In the genomic region with DNA sequence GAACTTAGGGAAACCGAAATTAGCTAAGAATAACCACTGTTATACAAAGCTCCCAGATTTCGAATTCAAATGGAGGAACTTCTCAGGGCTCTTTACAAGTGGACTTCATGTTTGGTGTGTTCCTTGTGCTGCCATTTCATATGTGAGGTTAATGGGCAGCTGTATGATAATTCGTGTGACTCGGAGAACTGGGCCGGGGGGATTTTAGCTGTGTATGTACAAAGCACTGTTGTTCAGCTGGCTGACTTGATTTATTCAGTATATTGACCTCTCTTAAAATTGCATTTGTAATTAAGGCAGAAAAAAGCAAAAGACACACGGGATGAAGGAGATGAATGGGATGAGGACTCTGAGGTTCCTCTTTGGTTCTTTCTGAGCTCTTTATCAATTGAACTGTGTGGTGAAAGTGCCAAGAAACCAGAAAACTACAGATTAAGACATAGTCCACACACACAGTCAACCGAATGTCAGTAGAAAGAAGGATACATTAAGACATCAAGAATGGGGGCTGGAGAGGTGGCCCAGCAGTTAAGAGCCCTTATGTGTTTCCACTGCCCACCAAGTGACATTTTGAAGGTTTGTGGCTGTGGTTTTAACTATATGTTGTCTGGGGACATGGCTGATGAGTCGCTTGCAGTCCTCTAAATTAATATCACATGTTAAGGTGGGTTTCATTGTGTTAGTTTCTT, we compare ENCODE assay signal across 20 mouse cellular contexts.
DNase-seq lines count a peak whose midpoint lies in the region; ATAC-seq lines count a peak whose summit lies in the region.
"Had no signal": no experiment of that assay in that cellular context is flagged by ENCODE, and none has a peak within 500 bp of the region (broad histone marks: within the 10 kb centered on the region; RNA-seq: fewer than 3 reads in every experiment).

No protein-coding gene starts in this region.

- no peaks in the 10 kb centered on the region for H3K9me3 ChIP-seq in forebrain, embryonic 13.5 days (replicated peaks)
- H3K9me3 ChIP-seq in forebrain, embryonic 11.5 days (ENCODE audit: control insufficient read depth, low read length): no peaks in the 10 kb centered on the region
- no peaks in the 10 kb centered on the region for H3K9me3 ChIP-seq in midbrain, embryonic 10.5 days (replicated peaks)
- no peaks in the 10 kb centered on the region for H3K9me3 ChIP-seq in midbrain, embryonic 16.5 days (replicated peaks; ENCODE audit: control insufficient read depth, low read length, poor library complexity, severe bottlenecking)
- H3K9me3 ChIP-seq in neural tube, embryonic 12.5 days: no peaks in the 10 kb centered on the region
- H3K9me3 ChIP-seq in neural tube, embryonic 15.5 days (replicated peaks): no peaks in the 10 kb centered on the region
- H3K9me3 ChIP-seq: embryonic facial prominence, embryonic 13.5 days; heart, embryonic 10.5 days had no signal

- no peaks in the 10 kb centered on the region for H3K36me3 ChIP-seq in forebrain, embryonic 13.5 days (ENCODE audit: poor library complexity, severe bottlenecking)
- H3K36me3 ChIP-seq in forebrain, embryonic 11.5 days (ENCODE audit: control insufficient read depth, insufficient read depth, low read length): no peaks in the 10 kb centered on the region
- H3K36me3 ChIP-seq in midbrain, embryonic 10.5 days: no peaks in the 10 kb centered on the region
- H3K36me3 ChIP-seq in midbrain, embryonic 16.5 days (ENCODE audit: control insufficient read depth, insufficient read depth, low read length): no peaks in the 10 kb centered on the region
- H3K36me3 ChIP-seq in neural tube, embryonic 12.5 days: no peaks in the 10 kb centered on the region
- H3K36me3 ChIP-seq in neural tube, embryonic 15.5 days: no peaks in the 10 kb centered on the region
- H3K36me3 ChIP-seq: heart, embryonic 10.5 days had no signal

- no peak overlapping the region for H3K9ac ChIP-seq in forebrain, embryonic 13.5 days
- no peak overlapping the region for H3K9ac ChIP-seq in forebrain, embryonic 11.5 days (ENCODE audit: low read length)
- H3K9ac ChIP-seq in midbrain, embryonic 16.5 days (ENCODE audit: low read depth, low read length): no peak overlapping the region
- H3K9ac ChIP-seq in neural tube, embryonic 12.5 days: no peak overlapping the region
- H3K9ac ChIP-seq in neural tube, embryonic 15.5 days (replicated peaks): no peak overlapping the region
- H3K9ac ChIP-seq: embryonic facial prominence, embryonic 13.5 days had no signal

- no peak overlapping the region for H3K4me2 ChIP-seq in forebrain, embryonic 13.5 days
- H3K4me2 ChIP-seq in forebrain, embryonic 11.5 days (ENCODE audit: low read depth, low read length, severe bottlenecking): no peak overlapping the region
- no peak overlapping the region for H3K4me2 ChIP-seq in midbrain, embryonic 16.5 days (ENCODE audit: low read length)
- no peak overlapping the region for H3K4me2 ChIP-seq in neural tube, embryonic 12.5 days (replicated peaks)
- H3K4me2 ChIP-seq in neural tube, embryonic 15.5 days: no peak overlapping the region
- H3K4me2 ChIP-seq: embryonic facial prominence, embryonic 13.5 days had no signal

- 0 out of 2 replicates have a peak overlapping the region, but pooled peaks have one; percentile 1 for H3K27ac ChIP-seq in forebrain, embryonic 13.5 days
- no peak overlapping the region for H3K27ac ChIP-seq in forebrain, embryonic 11.5 days (ENCODE audit: low read depth, low read length)
- peak overlapping the region; percentile 49; the same call in 1 of the 2 replicates for H3K27ac ChIP-seq in midbrain, embryonic 10.5 days (replicated peaks)
- H3K27ac ChIP-seq in midbrain, embryonic 16.5 days (ENCODE audit: low read length): no peak overlapping the region
- no peak overlapping the region for H3K27ac ChIP-seq in neural tube, embryonic 12.5 days
- H3K27ac ChIP-seq in neural tube, embryonic 15.5 days (replicated peaks): no peak overlapping the region
- H3K27ac ChIP-seq: embryonic facial prominence, embryonic 13.5 days; heart, embryonic 10.5 days had no signal

- H3K27me3 ChIP-seq in forebrain, embryonic 13.5 days: no peaks in the 10 kb centered on the region
- H3K27me3 ChIP-seq in forebrain, embryonic 11.5 days (ENCODE audit: control insufficient read depth, insufficient read depth, low read length): no peaks in the 10 kb centered on the region
- no peaks in the 10 kb centered on the region for H3K27me3 ChIP-seq in midbrain, embryonic 10.5 days (ENCODE audit: low read depth, poor library complexity, severe bottlenecking)
- no peaks in the 10 kb centered on the region for H3K27me3 ChIP-seq in midbrain, embryonic 16.5 days (ENCODE audit: control insufficient read depth, insufficient read depth, low read depth, low read length)
- H3K27me3 ChIP-seq in neural tube, embryonic 12.5 days (replicated peaks): no peaks in the 10 kb centered on the region; the same call in 1 of the 2 replicates
- no peaks in the 10 kb centered on the region for H3K27me3 ChIP-seq in neural tube, embryonic 15.5 days (replicated peaks)
- H3K27me3 ChIP-seq: embryonic facial prominence, embryonic 13.5 days had no signal

- no peak overlapping the region for H3K4me3 ChIP-seq in forebrain, embryonic 13.5 days
- H3K4me3 ChIP-seq in forebrain, embryonic 11.5 days (ENCODE audit: low read depth, low read length): no peak overlapping the region
- H3K4me3 ChIP-seq in midbrain, embryonic 10.5 days: no peak overlapping the region
- no peak overlapping the region for H3K4me3 ChIP-seq in midbrain, embryonic 16.5 days (ENCODE audit: low read depth, low read length)
- H3K4me3 ChIP-seq in neural tube, embryonic 12.5 days: no peak overlapping the region
- H3K4me3 ChIP-seq in neural tube, embryonic 15.5 days (replicated peaks): no peak overlapping the region
- H3K4me3 ChIP-seq: embryonic facial prominence, embryonic 13.5 days; heart, embryonic 10.5 days had no signal

- 59% methylated on average over 8 of the region's 8 CpGs for WGBS in forebrain, embryonic 13.5 days
- 75% methylated on average over 8 of the region's 8 CpGs for WGBS in forebrain, embryonic 11.5 days
- WGBS in midbrain, embryonic 10.5 days: 73% methylated on average over 8 of the region's 8 CpGs
- 41% methylated on average over 8 of the region's 8 CpGs for WGBS in midbrain, embryonic 16.5 days
- 50% methylated on average over 8 of the region's 8 CpGs for WGBS in neural tube, embryonic 12.5 days
- 39% methylated on average over 8 of the region's 8 CpGs for WGBS in neural tube, embryonic 15.5 days

- ATAC-seq in forebrain, embryonic 13.5 days: peak; percentile 30; the same call in 1 of the 2 replicates
- no peak; the same call in 1 of the 2 replicates for ATAC-seq in forebrain, embryonic 11.5 days (replicated peaks; ENCODE audit: low FRiP score)
- ATAC-seq in midbrain, embryonic 16.5 days: no peak
- peak; percentile 53; the same call in 1 of the 2 replicates for ATAC-seq in neural tube, embryonic 12.5 days (ENCODE audit: low FRiP score, low read depth)
- no peak for ATAC-seq in neural tube, embryonic 15.5 days (ENCODE audit: low FRiP score)
- ATAC-seq: hindbrain, embryonic 16.5 days; inflammation-experienced regulatory T-cells, adult 6 months; intestine, postnatal 0 days had no signal

- DNase-seq in forebrain, embryonic 11.5 days (ENCODE audit: low spot score): no peak
- no peak for DNase-seq in midbrain, embryonic 10.5 days (ENCODE audit: low spot score)
- no peak for DNase-seq in liver
- DNase-seq: adrenal gland, adult 2 months; adrenal gland, postnatal 25 days; cerebellum, adult 2 months; cerebellum, postnatal 10 days; gastrocnemius, postnatal 36 days; heart, adult 18-20 months; heart, postnatal 10 days; heart, postnatal 4 days had no signal

- peaks cover 8% of the 10 kb centered on the region; the same call in 1 of the 2 replicates for H3K4me1 ChIP-seq in forebrain, embryonic 13.5 days
- no peaks in the 10 kb centered on the region for H3K4me1 ChIP-seq in forebrain, embryonic 11.5 days (replicated peaks; ENCODE audit: control insufficient read depth, insufficient read depth, low read length)
- peaks cover 7% of the 10 kb centered on the region; the same call in 1 of the 2 replicates for H3K4me1 ChIP-seq in midbrain, embryonic 10.5 days
- peaks cover 7% of the 10 kb centered on the region; the same call in 1 of the 2 replicates for H3K4me1 ChIP-seq in midbrain, embryonic 16.5 days (ENCODE audit: control insufficient read depth, insufficient read depth, low read length)
- peaks cover 4% of the 10 kb centered on the region; the same call in 1 of the 2 replicates for H3K4me1 ChIP-seq in neural tube, embryonic 12.5 days
- H3K4me1 ChIP-seq in neural tube, embryonic 15.5 days: peaks cover 8% of the 10 kb centered on the region; the same call in 1 of the 2 replicates
- H3K4me1 ChIP-seq: heart, embryonic 10.5 days had no signal

Comparison
In these comparisons a context has a peak if more than half of its experiments do, and no peak if none do; other contexts are left out.
1. ATAC-seq: peak in forebrain, embryonic 13.5 days (single experiment) and neural tube, embryonic 12.5 days (single experiment); none in forebrain, embryonic 11.5 days (single experiment), midbrain, embryonic 16.5 days (single experiment) and neural tube, embryonic 15.5 days (single experiment).
2. H3K27ac ChIP-seq: peak in forebrain, embryonic 13.5 days (single experiment) and midbrain, embryonic 10.5 days (single experiment); none in forebrain, embryonic 11.5 days (single experiment), midbrain, embryonic 16.5 days (single experiment), neural tube, embryonic 12.5 days (single experiment) and neural tube, embryonic 15.5 days (single experiment).